Mouse (Mus musculus): ENCODE results near the gene Tbc1d14. TPM values are rescaled to one million over a fixed set of nuclear protein-coding genes. Genes with fewer than 3 reads are reported as not detected.
A peak's percentile ranks its signal among the peaks of the same experiment; 100 is the strongest.

The Tbc1d14 gene
- total and polyA plus RNA-seq, 3 experiments = 8.0 to 15.7 (median 13.1) TPM

GRCm38 (mm10) chr5:36568118-36568517 is 25.0 kb downstream of the Tbc1d14 start:
- ATAC-seq (ENCODE audit: extremely low read depth, insufficient number of reproducible peaks, low FRiP score, poor library complexity, severe bottlenecking) (no peak), DNase-seq (ENCODE audit: low spot score) (no peak)
- peaks cover 9% of the 10 kb centered on the region for H3K4me1 ChIP-seq (ENCODE audit: insufficient read depth, low read depth, low read length)

GRCm38 (mm10) chr5:36567627-36568026 is 25.4 kb downstream of the Tbc1d14 start:
- Histone ChIP-seq H3K36me3 (replicated peaks) (peaks cover 54% of the 10 kb centered on the region), H3K27me3 (ENCODE audit: insufficient read depth, low read length) (no peaks in the 10 kb centered on the region), H3K4me3 (ENCODE audit: low read depth, low read length) (no peak overlapping the region), H3K4me1 (ENCODE audit: insufficient read depth, low read depth, low read length) (peaks cover 14% of the 10 kb centered on the region), H3K9me3 (replicated peaks) (no peaks in the 10 kb centered on the region)
- DNase-seq (ENCODE audit: low spot score) (no peak), ATAC-seq (ENCODE audit: extremely low read depth, insufficient number of reproducible peaks, low FRiP score, poor library complexity, severe bottlenecking) (no peak)
- TF ChIP-seq GATA2 (IDR thresholded peaks at IDR 0.05; ENCODE audit: borderline replicate concordance, low read depth, low read length) (no peak), CTCF (IDR thresholded peaks at IDR 0.05; ENCODE audit: low read depth, low read length) (no peak), POLR2AphosphoS5 (IDR thresholded peaks at IDR 0.05; ENCODE audit: insufficient replicate concordance, low read depth, low read length) (no peak), TAL1 (conservative IDR thresholded peaks at IDR 0.05; ENCODE audit: low read depth, low read length) (no peak), GATA1 (IDR thresholded peaks at IDR 0.05; ENCODE audit: borderline replicate concordance, low read length) (no peak)

More at GRCm38 (mm10) chr5:36568118-36568517, 25.0 kb downstream of the Tbc1d14 start:
- H3K27me3 ChIP-seq (ENCODE audit: insufficient read depth, low read length) = no peaks in the 10 kb centered on the region
- H3K36me3 ChIP-seq (replicated peaks) = peaks cover 50% of the 10 kb centered on the region
- TF ChIP-seq CTCF (IDR thresholded peaks at IDR 0.05; ENCODE audit: low read depth, low read length) (no peak), POLR2AphosphoS5 (IDR thresholded peaks at IDR 0.05; ENCODE audit: insufficient replicate concordance, low read depth, low read length) (no peak), GATA2 (IDR thresholded peaks at IDR 0.05; ENCODE audit: borderline replicate concordance, low read depth, low read length) (no peak), GATA1 (IDR thresholded peaks at IDR 0.05; ENCODE audit: borderline replicate concordance, low read length) (no peak), TAL1 (conservative IDR thresholded peaks at IDR 0.05; ENCODE audit: low read depth, low read length) (no peak)
- H3K9me3 ChIP-seq (replicated peaks) = no peaks in the 10 kb centered on the region
- no peak overlapping the region for H3K4me3 ChIP-seq (ENCODE audit: low read depth, low read length)

DNA sequence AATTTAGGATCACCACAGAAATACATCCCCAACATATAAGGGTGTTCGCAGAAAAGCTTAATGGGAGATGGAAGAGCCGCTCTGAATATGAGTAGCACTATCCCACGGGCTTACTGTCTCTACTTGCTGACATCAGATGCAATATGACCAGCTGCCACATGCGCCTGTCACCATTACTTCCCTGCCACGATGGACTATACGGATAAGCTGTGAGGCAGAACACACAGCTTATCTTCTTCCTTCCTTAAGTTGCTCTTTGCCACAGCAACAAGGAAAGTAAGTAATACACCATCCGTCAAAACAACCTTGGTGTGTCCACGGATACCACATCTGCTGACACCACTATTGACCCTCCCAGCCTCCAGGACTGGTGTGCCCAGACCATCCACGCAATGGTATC is 28.5 kb downstream of the Tbc1d14 start:
- Histone ChIP-seq H3K4me3 (ENCODE audit: low read depth, low read length) (no peak overlapping the region), H3K27me3 (ENCODE audit: insufficient read depth, low read length) (no peaks in the 10 kb centered on the region), H3K4me1 (ENCODE audit: insufficient read depth, low read depth, low read length) (peaks cover 15% of the 10 kb centered on the region), H3K36me3 (replicated peaks) (peaks cover 38% of the 10 kb centered on the region), H3K9me3 (replicated peaks) (no peaks in the 10 kb centered on the region)
- no peak for ATAC-seq (ENCODE audit: extremely low read depth, insufficient number of reproducible peaks, low FRiP score, poor library complexity, severe bottlenecking)
- TF ChIP-seq GATA2 (IDR thresholded peaks at IDR 0.05; ENCODE audit: borderline replicate concordance, low read depth, low read length) (no peak), TAL1 (conservative IDR thresholded peaks at IDR 0.05; ENCODE audit: low read depth, low read length) (no peak), POLR2AphosphoS5 (IDR thresholded peaks at IDR 0.05; ENCODE audit: insufficient replicate concordance, low read depth, low read length) (no peak), GATA1 (IDR thresholded peaks at IDR 0.05; ENCODE audit: borderline replicate concordance, low read length) (no peak), CTCF (IDR thresholded peaks at IDR 0.05; ENCODE audit: low read depth, low read length) (no peak)
- no peak for DNase-seq (ENCODE audit: low spot score)

DNA sequence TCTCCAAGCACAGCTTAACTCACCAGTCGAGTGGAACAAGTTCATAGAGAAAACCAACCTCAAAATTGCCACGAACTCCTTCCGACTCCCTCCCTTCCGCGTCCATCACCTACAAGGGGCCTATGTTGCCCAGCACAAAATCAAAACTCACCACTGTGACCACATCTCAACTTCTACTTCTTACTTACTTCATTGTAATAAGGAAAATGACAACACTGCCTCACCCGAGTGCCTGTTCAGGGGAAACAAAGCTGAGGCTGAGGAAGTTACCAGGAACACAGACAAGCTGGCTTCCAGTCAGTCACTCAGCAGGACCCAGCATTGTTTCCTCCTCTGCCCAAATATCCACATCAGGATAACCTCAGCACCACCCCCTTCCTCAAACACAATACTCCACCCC is 29.3 kb downstream of the Tbc1d14 start:
- ATAC-seq (ENCODE audit: extremely low read depth, insufficient number of reproducible peaks, low FRiP score, poor library complexity, severe bottlenecking) = no peak
- Histone ChIP-seq H3K36me3 (replicated peaks) (peaks cover 33% of the 10 kb centered on the region), H3K4me3 (ENCODE audit: low read depth, low read length) (no peak overlapping the region), H3K27me3 (ENCODE audit: insufficient read depth, low read length) (no peaks in the 10 kb centered on the region), H3K4me1 (ENCODE audit: insufficient read depth, low read depth, low read length) (peaks cover 15% of the 10 kb centered on the region), H3K9me3 (replicated peaks) (no peaks in the 10 kb centered on the region)
- TF ChIP-seq CTCF (IDR thresholded peaks at IDR 0.05; ENCODE audit: low read depth, low read length) (no peak), GATA2 (IDR thresholded peaks at IDR 0.05; ENCODE audit: borderline replicate concordance, low read depth, low read length) (no peak), POLR2AphosphoS5 (IDR thresholded peaks at IDR 0.05; ENCODE audit: insufficient replicate concordance, low read depth, low read length) (no peak), TAL1 (conservative IDR thresholded peaks at IDR 0.05; ENCODE audit: low read depth, low read length) (no peak), GATA1 (IDR thresholded peaks at IDR 0.05; ENCODE audit: borderline replicate concordance, low read length) (no peak)
- no peak for DNase-seq (ENCODE audit: low spot score)

DNA sequence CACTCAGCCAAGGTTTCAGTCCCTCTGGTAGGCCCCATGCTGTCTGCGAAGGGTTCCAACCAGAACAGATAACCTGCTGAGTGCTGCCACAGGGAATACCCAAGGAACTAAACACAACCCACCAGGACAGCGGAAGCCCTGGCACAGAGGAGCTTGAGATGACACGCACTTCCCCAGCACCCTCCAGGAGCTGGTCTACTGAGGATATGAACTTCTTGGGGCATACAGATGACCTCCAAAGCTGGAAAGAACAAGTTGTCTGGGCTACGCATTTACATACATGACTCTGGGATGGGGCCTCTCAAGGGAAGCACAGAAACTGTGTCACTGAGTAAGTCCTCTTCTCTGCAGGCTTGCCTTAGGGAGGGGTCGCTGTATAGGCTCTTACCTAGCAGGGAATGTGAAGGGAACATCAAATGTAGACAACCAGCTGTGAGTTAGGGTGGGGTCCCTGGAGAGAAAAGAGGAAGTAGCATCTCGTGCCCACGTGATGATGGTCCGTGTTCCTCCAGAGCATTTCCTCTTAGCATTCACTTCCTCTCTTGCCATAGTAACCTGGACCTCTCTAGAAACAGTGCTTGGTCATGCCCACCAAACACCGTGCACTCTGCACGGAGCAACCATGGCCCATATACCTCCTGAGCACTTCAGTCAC is 30.2 kb downstream of the Tbc1d14 start:
- peak overlapping the region; percentile 2; the same call in 1 of the 2 replicates for H3K4me3 ChIP-seq (ENCODE audit: low read depth, low read length)
- no peaks in the 10 kb centered on the region for H3K27me3 ChIP-seq (ENCODE audit: insufficient read depth, low read length)

GRCm38 (mm10) chr5:36561509-36561908 is 31.6 kb downstream of the Tbc1d14 start:
- Histone ChIP-seq H3K9me3 (replicated peaks) (no peaks in the 10 kb centered on the region), H3K4me3 (ENCODE audit: low read depth, low read length) (no peak overlapping the region), H3K4me1 (ENCODE audit: insufficient read depth, low read depth, low read length) (peaks cover 15% of the 10 kb centered on the region), H3K36me3 (replicated peaks) (peaks cover 21% of the 10 kb centered on the region), H3K27me3 (ENCODE audit: insufficient read depth, low read length) (no peaks in the 10 kb centered on the region)
- ATAC-seq (ENCODE audit: extremely low read depth, insufficient number of reproducible peaks, low FRiP score, poor library complexity, severe bottlenecking) (no peak), DNase-seq (ENCODE audit: low spot score) (no peak)
- TF ChIP-seq POLR2AphosphoS5 (IDR thresholded peaks at IDR 0.05; ENCODE audit: insufficient replicate concordance, low read depth, low read length) = no peak
- TF ChIP-seq GATA1 (IDR thresholded peaks at IDR 0.05; ENCODE audit: borderline replicate concordance, low read length) = no peak
- no peak for TF ChIP-seq CTCF (IDR thresholded peaks at IDR 0.05; ENCODE audit: low read depth, low read length)
- TF ChIP-seq GATA2 (IDR thresholded peaks at IDR 0.05; ENCODE audit: borderline replicate concordance, low read depth, low read length) = no peak
- no peak for TF ChIP-seq TAL1 (conservative IDR thresholded peaks at IDR 0.05; ENCODE audit: low read depth, low read length)

More for the DNA sequence above, 30.2 kb downstream of the Tbc1d14 start:
- ATAC-seq (ENCODE audit: extremely low read depth, insufficient number of reproducible peaks, low FRiP score, poor library complexity, severe bottlenecking) (peak; percentile 89), DNase-seq (ENCODE audit: low spot score) (peak; percentile 75)
- Histone ChIP-seq H3K36me3 (replicated peaks) (peaks cover 26% of the 10 kb centered on the region), H3K4me1 (ENCODE audit: insufficient read depth, low read depth, low read length) (peaks cover 15% of the 10 kb centered on the region), H3K9me3 (replicated peaks) (no peaks in the 10 kb centered on the region)
- no peak for TF ChIP-seq GATA1 (IDR thresholded peaks at IDR 0.05; ENCODE audit: borderline replicate concordance, low read length)
- TF ChIP-seq GATA2 (IDR thresholded peaks at IDR 0.05; ENCODE audit: borderline replicate concordance, low read depth, low read length) = no peak
- TF ChIP-seq CTCF (IDR thresholded peaks at IDR 0.05; ENCODE audit: low read depth, low read length) = no peak
- no peak for TF ChIP-seq POLR2AphosphoS5 (IDR thresholded peaks at IDR 0.05; ENCODE audit: insufficient replicate concordance, low read depth, low read length)
- TF ChIP-seq TAL1 (conservative IDR thresholded peaks at IDR 0.05; ENCODE audit: low read depth, low read length) = no peak

Measured in G1E (cell line).